Mouse (Mus musculus) hindbrain, embryonic 13.5 days (tissue): Measurements from ENCODE around the gene AB124611. TPM values are rescaled to one million over a fixed set of nuclear protein-coding genes. Genes with fewer than 3 reads are reported as not detected.

Experiments
- ATAC-seq: fragments of 200-750 bp; cut with Nextera tagmentation; 2 replicates; pipeline ENCODE4 v1.8.0; 2017; ENCODE audit warnings: moderate TSS enrichment; ENCODE audit not compliant: low FRiP score
- H3K27ac ChIP-seq: fragments of 300-500 bp; sonication (generic); 2 replicates; pipeline ENCODE4 v1.5.1; 2015; ENCODE audit warnings: inconsistent platforms, mild to moderate bottlenecking, moderate library complexity
- H3K27me3 ChIP-seq: fragments of 300-500 bp; sonication (generic); 2 replicates; pipeline ENCODE4 v1.6.1; 2015; ENCODE audit warnings: mild to moderate bottlenecking, inconsistent platforms
- H3K36me3 ChIP-seq: fragments of 300-500 bp; sonication (generic); 2 replicates; pipeline ENCODE4 v1.6.1; 2015; ENCODE audit warnings: mild to moderate bottlenecking, inconsistent platforms
- H3K4me1 ChIP-seq: fragments of 300-500 bp; sonication (generic); replicated peaks from 2 replicates; pipeline ENCODE4 v1.6.1; 2015; ENCODE audit warnings: inconsistent platforms
- H3K4me2 ChIP-seq: fragments of 300-500 bp; sonication (generic); 2 replicates; pipeline ENCODE4 v1.6.1; 2015; ENCODE audit warnings: inconsistent platforms, mild to moderate bottlenecking, moderate library complexity
- H3K4me3 ChIP-seq: fragments of 300-500 bp; sonication (generic); 2 replicates; pipeline ENCODE4 v1.5.1; 2015; ENCODE audit warnings: mild to moderate bottlenecking, inconsistent platforms
- H3K9ac ChIP-seq: fragments of 300-500 bp; sonication (generic); 2 replicates; pipeline ENCODE4 v1.6.1; 2015; ENCODE audit warnings: mild to moderate bottlenecking, inconsistent platforms
- H3K9me3 ChIP-seq: fragments of 300-500 bp; sonication (generic); 2 replicates; pipeline ENCODE4 v1.6.1; 2016; ENCODE audit warnings: inconsistent platforms
- WGBS: fragments of 180-500 bp; shearing (Covaris S2); methylation state at CpG from one replicate; pipeline ENCODE4 v1.1.7; 2015; 5-methylcytosine and 5-hydroxymethylcytosine counted together
- microRNA-seq: library from miRNA; unstranded; fragments of <30 nt; microRNA quantifications from one replicate; pipeline ENCODE4, GENCODE M21; 2016
- polyA plus RNA-seq: library from polyadenylated mRNA; unstranded; fragments of >200 nt; fragmentation: Nextera tagmentation; extraction: Ambion mirVana; gene quantifications from 2 replicates; pipeline ENCODE4 v1.2.1, GENCODE M21; 2015

The AB124611 gene
- polyA plus RNA-seq, 1 experiment from 2014 or later, result 3.8 TPM

- no peak overlapping the region for H3K27ac ChIP-seq
- H3K4me3 ChIP-seq, result no peak overlapping the region
- peaks cover 25% of the 10 kb centered on the region for H3K36me3 ChIP-seq
- no peaks in the 10 kb centered on the region for H3K9me3 ChIP-seq
- ATAC-seq, result no peak
- 93% methylated on average over 2 of the region's 2 CpGs for WGBS
- H3K4me1 ChIP-seq, result peaks cover 39% of the 10 kb centered on the region
- H3K4me2 ChIP-seq, result peak overlapping the region; percentile 98
- no peaks in the 10 kb centered on the region for H3K27me3 ChIP-seq
- no peak overlapping the region; the same call in 1 of the 2 replicates for H3K9ac ChIP-seq
Measured at GRCm38 (mm10) chr9:21594838-21595237, 68.9 kb downstream of the AB124611 start.

Small RNA genes lying within 50 kb of the gene (microRNA-seq; reads per million reads assigned to microRNA genes)
- gene Mir199a-1, result 1.6 reads per million

Other genes starting within 250 kb of the AB124611 start
- 16.3 and 17.1 TPM in 2 replicates for gene Kri1, start 238.2 kb upstream of the AB124611 start, polyA plus RNA-seq
- 89.2 and 90.3 TPM in 2 replicates for gene Cdkn2d, start 234.8 kb upstream of the AB124611 start, polyA plus RNA-seq
- gene Ap1m2, start 213.8 kb upstream of the AB124611 start, polyA plus RNA-seq, result 0.62 and 0.71 TPM in 2 replicates
- 68.1 and 73.8 TPM in 2 replicates for gene Slc44a2, start 205.5 kb upstream of the AB124611 start, polyA plus RNA-seq
- 253 and 276 TPM in 2 replicates for gene Ilf3, start 158.3 kb upstream of the AB124611 start, polyA plus RNA-seq
- 50.6 and 54.0 TPM in 2 replicates for gene Qtrt1, start 114.3 kb upstream of the AB124611 start, polyA plus RNA-seq
- gene Dnm2, start 101.3 kb upstream of the AB124611 start, polyA plus RNA-seq, result 64.9 and 72.1 TPM in 2 replicates
- 57.0 and 61.8 TPM in 2 replicates for gene Tmed1, start 15.9 kb upstream of the AB124611 start, polyA plus RNA-seq
- 29.4 and 29.9 TPM in 2 replicates for gene Carm1, start 20.7 kb downstream of the AB124611 start, polyA plus RNA-seq
- 53.5 and 55.0 TPM in 2 replicates for gene Timm29, start 66.5 kb downstream of the AB124611 start, polyA plus RNA-seq
- 25.7 and 27.7 TPM in 2 replicates for gene Yipf2, start 66.7 kb downstream of the AB124611 start, polyA plus RNA-seq
- gene Smarca4, start 90.0 kb downstream of the AB124611 start, polyA plus RNA-seq, result 156 and 158 TPM in 2 replicates
- 12.4 and 15.6 TPM in 2 replicates for gene Ldlr, start 197.3 kb downstream of the AB124611 start, polyA plus RNA-seq
- gene Spc24, start 234.1 kb downstream of the AB124611 start, polyA plus RNA-seq, result 22.0 and 26.4 TPM in 2 replicates